Mouse (Mus musculus) retina, postnatal 7 days (tissue): ENCODE data around the gene Snap91.

Source experiments
- DNase-seq: peaks from one replicate; pipeline ENCODE4 v3.0.0-alpha.2; 2012; ENCODE audit warnings: low read depth, low spot score

Gene Snap91

GRCm38 (mm10) chr9:86814340-86814739 lies 66.1 kb downstream of the Snap91 start:
- DNase-seq: no peak

- no peak for DNase-seq
These were observed 67.1 kb downstream of the Snap91 start for GRCm38 (mm10) chr9:86813327-86813726.

GRCm38 (mm10) chr9:86810696-86811232 lies 69.7 kb downstream of the Snap91 start:
- DNase-seq: no peak

GRCm38 (mm10) chr9:86810213-86810612 lies 70.2 kb downstream of the Snap91 start:
- no peak for DNase-seq

- peak; percentile 23 for DNase-seq
These were observed 79.8 kb downstream of the Snap91 start for GRCm38 (mm10) chr9:86800600-86801163.

GRCm38 (mm10) chr9:86799099-86799498 lies 81.4 kb downstream of the Snap91 start:
- DNase-seq: no peak

- DNase-seq: no peak
These were observed 81.8 kb downstream of the Snap91 start for GRCm38 (mm10) chr9:86798686-86799085.

GRCm38 (mm10) chr9:86798129-86798528 lies 82.3 kb downstream of the Snap91 start:
- no peak for DNase-seq

- DNase-seq: no peak
These were observed 82.9 kb downstream of the Snap91 start for GRCm38 (mm10) chr9:86797553-86797952.

- no peak for DNase-seq
These were observed 85.2 kb downstream of the Snap91 start for GRCm38 (mm10) chr9:86795236-86795635.

- DNase-seq: no peak
These were observed 88.5 kb downstream of the Snap91 start for GRCm38 (mm10) chr9:86791927-86792326.

GRCm38 (mm10) chr9:86789186-86789585 lies 91.3 kb downstream of the Snap91 start:
- DNase-seq: no peak

GRCm38 (mm10) chr9:86782836-86783235 lies 97.6 kb downstream of the Snap91 start:
- DNase-seq: no peak

GRCm38 (mm10) chr9:86781426-86781825 lies 99.0 kb downstream of the Snap91 start:
- no peak for DNase-seq

GRCm38 (mm10) chr9:86778212-86778611 lies 102.2 kb downstream of the Snap91 start:
- no peak for DNase-seq

GRCm38 (mm10) chr9:86777309-86777708 lies 103.1 kb downstream of the Snap91 start:
- DNase-seq: no peak

- no peak for DNase-seq
These were observed 105.1 kb downstream of the Snap91 start for GRCm38 (mm10) chr9:86775374-86775773.

GRCm38 (mm10) chr9:86773996-86774395 lies 106.5 kb downstream of the Snap91 start:
- DNase-seq: no peak

- DNase-seq: no peak
These were observed 107.6 kb downstream of the Snap91 start for GRCm38 (mm10) chr9:86772897-86773296.

GRCm38 (mm10) chr9:86766991-86767390 lies 113.5 kb downstream of the Snap91 start:
- DNase-seq: no peak

- DNase-seq: no peak
These were observed 116.5 kb downstream of the Snap91 start for GRCm38 (mm10) chr9:86764002-86764401.

- no peak for DNase-seq
These were observed 117.7 kb downstream of the Snap91 start for GRCm38 (mm10) chr9:86762477-86763376.
